Mouse (Mus musculus) heart, postnatal 0 days (tissue): ENCODE results near the gene Hsd17b14. TPM values are rescaled to one million over a fixed set of nuclear protein-coding genes. Genes with fewer than 3 reads are reported as not detected.

Experiments
- ATAC-seq: fragments of 200-750 bp; cut with Nextera tagmentation; 2 replicates; pipeline ENCODE4 v1.8.0; 2017; ENCODE audit warnings: low read depth, moderate number of reproducible peaks, moderate library complexity; ENCODE audit not compliant: insufficient read depth
- DNase-seq: peaks from one replicate; pipeline ENCODE4 v3.0.0-alpha.2; 2016; ENCODE audit warnings: low spot score
- H3K27ac ChIP-seq: fragments of 300-500 bp; sonication (generic); 2 replicates; pipeline ENCODE4 v1.5.1; 2014; ENCODE audit warnings: low read depth, mild to moderate bottlenecking
- H3K27me3 ChIP-seq: fragments of 300-500 bp; sonication (generic); 2 replicates; pipeline ENCODE4 v1.6.1; 2014; ENCODE audit warnings: low read length, mixed read lengths; ENCODE audit not compliant: control insufficient read depth, insufficient read depth
- H3K36me3 ChIP-seq: fragments of 300-500 bp; sonication (generic); replicated peaks from 2 replicates; pipeline ENCODE4 v1.6.1; 2014; ENCODE audit warnings: low read length, mixed read lengths; ENCODE audit not compliant: control insufficient read depth, insufficient read depth
- H3K4me1 ChIP-seq: fragments of 300-500 bp; sonication (generic); 2 replicates; pipeline ENCODE4 v1.6.1; 2014; ENCODE audit warnings: antibody characterized with exemption; ENCODE audit not compliant: control insufficient read depth, insufficient read depth
- H3K4me2 ChIP-seq: fragments of 300-500 bp; sonication (generic); 2 replicates; pipeline ENCODE4 v1.6.1; 2014; ENCODE audit warnings: low read depth, mild to moderate bottlenecking, low read length, moderate library complexity
- H3K4me3 ChIP-seq: fragments of 300-500 bp; sonication (generic); 2 replicates; pipeline ENCODE4 v1.5.1; 2014; ENCODE audit warnings: low read depth, low read length
- H3K9ac ChIP-seq: fragments of 300-500 bp; sonication (generic); replicated peaks from 2 replicates; pipeline ENCODE4 v1.6.1; 2014; ENCODE audit warnings: low read depth, low read length, mixed read lengths
- H3K9me3 ChIP-seq: fragments of 300-500 bp; sonication (generic); replicated peaks from 2 replicates; pipeline ENCODE4 v1.6.1; 2016; ENCODE audit warnings: low read length; ENCODE audit not compliant: control insufficient read depth
- CTCF ChIP-seq: IDR thresholded peaks from 2 replicates; pipeline ENCODE4 v1.5.1; 2016; ENCODE audit warnings: antibody characterized with exemption, control low read depth, low read depth
- EP300 ChIP-seq: IDR thresholded peaks from 2 replicates; pipeline ENCODE4 v1.6.1; 2016; ENCODE audit warnings: antibody characterized with exemption, low read depth
- WGBS: fragments of 180-500 bp; shearing (Covaris S2); extraction: QIAGEN DNeasy Blood & Tissue Kit; methylation state at CpG from one replicate; pipeline ENCODE4 v1.1.7; 2014; 5-methylcytosine and 5-hydroxymethylcytosine counted together
- polyA plus RNA-seq: library from polyadenylated mRNA; unstranded; fragments of >200 nt; fragmentation: Nextera tagmentation; extraction: Ambion mirVana; gene quantifications from 2 replicates; pipeline ENCODE4 v1.2.1, GENCODE M21; 2015
- total RNA-seq: library from RNA; depleted of rRNA; stranded (reverse); fragments of >200 nt; gene quantifications from 2 replicates; pipeline ENCODE4 v1.2.3, GENCODE M21; 2014; ENCODE audit warnings: low replicate concordance

Gene Hsd17b14
- total and polyA plus RNA-seq, 2 experiments from 2014 or later, result 0.11 TPM; not detected in 1

- Histone ChIP-seq H3K9ac (no peak overlapping the region), H3K9me3 (no peaks in the 10 kb centered on the region), H3K4me2 (no peak overlapping the region; the same call in 1 of the 2 replicates), H3K27me3 (no peaks in the 10 kb centered on the region), H3K36me3 (no peaks in the 10 kb centered on the region), H3K4me1 (no peaks in the 10 kb centered on the region), H3K4me3 (no peak overlapping the region), H3K27ac (no peak overlapping the region)
- 37% methylated on average over 12 of the region's 12 CpGs for WGBS
- DNase-seq (no peak), ATAC-seq (no peak)
- TF ChIP-seq CTCF (no peak), EP300 (no peak)
Observed at GRCm38 (mm10) chr7:45561624-45562520, 7.2 kb downstream of the Hsd17b14 start.

GRCm38 (mm10) chr7:45564811-45565210 lies 10.1 kb downstream of the Hsd17b14 start:
- ATAC-seq (no peak), DNase-seq (no peak)
- WGBS, result 68% methylated on average over 2 of the region's 2 CpGs
- H3K4me3 ChIP-seq, result no peak overlapping the region
- no peak overlapping the region for H3K27ac ChIP-seq
- no peak overlapping the region for H3K9ac ChIP-seq
- no peak overlapping the region for H3K4me2 ChIP-seq
- no peaks in the 10 kb centered on the region for H3K27me3 ChIP-seq
- no peaks in the 10 kb centered on the region for H3K9me3 ChIP-seq
- TF ChIP-seq EP300 (no peak), CTCF (no peak)
- H3K4me1 ChIP-seq, result peaks cover 14% of the 10 kb centered on the region
- no peaks in the 10 kb centered on the region for H3K36me3 ChIP-seq

GRCm38 (mm10) chr7:45565446-45565845 lies 10.8 kb downstream of the Hsd17b14 start:
- Histone ChIP-seq H3K4me3 (no peak overlapping the region), H3K27me3 (no peaks in the 10 kb centered on the region), H3K9me3 (no peaks in the 10 kb centered on the region), H3K4me2 (no peak overlapping the region), H3K36me3 (no peaks in the 10 kb centered on the region), H3K9ac (no peak overlapping the region), H3K27ac (no peak overlapping the region), H3K4me1 (peaks cover 14% of the 10 kb centered on the region)
- DNase-seq (no peak), ATAC-seq (no peak)
- TF ChIP-seq CTCF, result no peak
- TF ChIP-seq EP300, result no peak
- WGBS, result 85% methylated on average over 9 of the region's 9 CpGs

GRCm38 (mm10) chr7:45567112-45567779 lies 12.6 kb downstream of the Hsd17b14 start:
- H3K9me3 ChIP-seq, result no peaks in the 10 kb centered on the region
- no peak for DNase-seq
- H3K27me3 ChIP-seq, result no peaks in the 10 kb centered on the region
- no peak for ATAC-seq
- TF ChIP-seq CTCF, result no peak
- no peak overlapping the region for H3K4me3 ChIP-seq
- H3K4me1 ChIP-seq, result peaks cover 26% of the 10 kb centered on the region
- H3K27ac ChIP-seq, result peak overlapping the region; percentile 97
- 69% methylated on average over 8 of the region's 8 CpGs for whole genome bisulfite sequencing
- H3K36me3 ChIP-seq, result no peaks in the 10 kb centered on the region
- H3K9ac ChIP-seq, result peak overlapping the region; percentile 38; the same call in 1 of the 2 replicates
- H3K4me2 ChIP-seq, result no peak overlapping the region; the same call in 1 of the 2 replicates

- peak overlapping the region; percentile 41 for H3K4me3 ChIP-seq
- WGBS, result under 1% methylated on average over 24 of the region's 24 CpGs
- H3K36me3 ChIP-seq, result no peaks in the 10 kb centered on the region
- ATAC-seq (peak; percentile 97), DNase-seq (peak; percentile 96)
- TF ChIP-seq EP300 (peak; percentile 93), CTCF (no peak)
- H3K4me1 ChIP-seq, result peaks cover 26% of the 10 kb centered on the region
- no peaks in the 10 kb centered on the region for H3K27me3 ChIP-seq
- no peaks in the 10 kb centered on the region for H3K9me3 ChIP-seq
- H3K4me2 ChIP-seq, result peak overlapping the region; percentile 65
- H3K27ac ChIP-seq, result peak overlapping the region; percentile 97
- H3K9ac ChIP-seq, result peak overlapping the region; percentile 38
Observed at GRCm38 (mm10) chr7:45567780-45568516, 13.3 kb downstream of the Hsd17b14 start.
